Mouse (Mus musculus): ENCODE measurements at regions not wholly inside any gene's neighbourhood (a gene's known extent, or its start where the extent isn't known, plus 50 kb on each side); places are given as distances from the start of the nearest gene placed in this dataset.

GRCm38 (mm10) chr10:37378002-37378702 is 239.4 kb upstream of the Marcks start:
- H3K4me2 ChIP-seq (replicated peaks), result peak overlapping the region; percentile 35
- peak; percentile 96 for ATAC-seq
- no peaks in the 10 kb centered on the region for H3K36me3 ChIP-seq
- no peaks in the 10 kb centered on the region for H3K9me3 ChIP-seq
- WGBS, result 1% methylated on average over 4 of the region's 4 CpGs
- H3K4me1 ChIP-seq (replicated peaks), result peaks cover 28% of the 10 kb centered on the region
- no peaks in the 10 kb centered on the region for H3K27me3 ChIP-seq
- no peak overlapping the region for H3K9ac ChIP-seq (replicated peaks)
- peak overlapping the region; percentile 87 for H3K27ac ChIP-seq
- H3K4me3 ChIP-seq (replicated peaks), result no peak overlapping the region

- no peaks in the 10 kb centered on the region for H3K36me3 ChIP-seq
- H3K4me3 ChIP-seq (replicated peaks), result no peak overlapping the region
- H3K4me1 ChIP-seq (replicated peaks), result peaks cover 28% of the 10 kb centered on the region
- H3K9ac ChIP-seq (replicated peaks), result no peak overlapping the region
- WGBS, result 76% methylated on average over 1 of the region's 1 CpGs
- H3K27ac ChIP-seq, result 0 out of 2 replicates have a peak overlapping the region, but pooled peaks have one; percentile 87
- H3K27me3 ChIP-seq, result no peaks in the 10 kb centered on the region
- peak; percentile 40 for ATAC-seq
- no peaks in the 10 kb centered on the region for H3K9me3 ChIP-seq
- no peak overlapping the region for H3K4me2 ChIP-seq (replicated peaks)
Measured at GRCm38 (mm10) chr10:37377258-37378001, 238.7 kb upstream of the Marcks start.

- Histone ChIP-seq H3K4me3 (replicated peaks) (no peak overlapping the region), H3K9ac (replicated peaks) (no peak overlapping the region), H3K4me1 (replicated peaks) (peaks cover 28% of the 10 kb centered on the region), H3K4me2 (replicated peaks) (no peak overlapping the region), H3K36me3 (no peaks in the 10 kb centered on the region), H3K27me3 (no peaks in the 10 kb centered on the region), H3K9me3 (no peaks in the 10 kb centered on the region), H3K27ac (no peak overlapping the region)
- WGBS, result 88% methylated on average over 1 of the region's 1 CpGs
- no peak for ATAC-seq
Measured at GRCm38 (mm10) chr10:37376172-37376571, 237.5 kb upstream of the Marcks start.

GRCm38 (mm10) chr10:37375648-37376047 is 236.9 kb upstream of the Marcks start:
- Histone ChIP-seq H3K36me3 (no peaks in the 10 kb centered on the region), H3K9me3 (no peaks in the 10 kb centered on the region), H3K27ac (no peak overlapping the region), H3K4me2 (replicated peaks) (no peak overlapping the region), H3K27me3 (no peaks in the 10 kb centered on the region), H3K4me1 (replicated peaks) (peaks cover 28% of the 10 kb centered on the region), H3K9ac (replicated peaks) (no peak overlapping the region), H3K4me3 (replicated peaks) (no peak overlapping the region)
- WGBS, result 98% methylated on average over 1 of the region's 1 CpGs
- ATAC-seq, result no peak

GRCm38 (mm10) chr10:37368997-37369679 is 230.4 kb upstream of the Marcks start:
- no peak for ATAC-seq
- no peaks in the 10 kb centered on the region for H3K4me1 ChIP-seq (replicated peaks)
- WGBS, result 93% methylated on average over 5 of the region's 5 CpGs

GRCm38 (mm10) chr10:37367796-37368195 is 229.1 kb upstream of the Marcks start:
- Histone ChIP-seq H3K36me3 (no peaks in the 10 kb centered on the region), H3K9me3 (no peaks in the 10 kb centered on the region), H3K4me3 (replicated peaks) (no peak overlapping the region), H3K4me1 (replicated peaks) (no peaks in the 10 kb centered on the region), H3K27ac (no peak overlapping the region), H3K9ac (replicated peaks) (no peak overlapping the region), H3K4me2 (replicated peaks) (no peak overlapping the region), H3K27me3 (no peaks in the 10 kb centered on the region)
- no peak for ATAC-seq
- 95% methylated on average over 4 of the region's 4 CpGs for WGBS

More at GRCm38 (mm10) chr10:37368997-37369679, 230.4 kb upstream of the Marcks start:
- Histone ChIP-seq H3K36me3 (no peaks in the 10 kb centered on the region), H3K27ac (no peak overlapping the region), H3K9ac (replicated peaks) (no peak overlapping the region), H3K9me3 (no peaks in the 10 kb centered on the region), H3K4me2 (replicated peaks) (no peak overlapping the region), H3K27me3 (no peaks in the 10 kb centered on the region), H3K4me3 (replicated peaks) (no peak overlapping the region)

- Histone ChIP-seq H3K9ac (replicated peaks) (no peak overlapping the region), H3K36me3 (no peaks in the 10 kb centered on the region), H3K9me3 (no peaks in the 10 kb centered on the region), H3K4me1 (replicated peaks) (no peaks in the 10 kb centered on the region), H3K4me3 (replicated peaks) (no peak overlapping the region), H3K27me3 (no peaks in the 10 kb centered on the region), H3K27ac (no peak overlapping the region), H3K4me2 (replicated peaks) (no peak overlapping the region)
- no peak for ATAC-seq
- 53% methylated on average over 4 of the region's 4 CpGs for WGBS
Measured at GRCm38 (mm10) chr10:37364506-37364905, 225.8 kb upstream of the Marcks start.

- Histone ChIP-seq H3K27me3 (no peaks in the 10 kb centered on the region), H3K4me2 (replicated peaks) (no peak overlapping the region), H3K27ac (no peak overlapping the region), H3K36me3 (no peaks in the 10 kb centered on the region), H3K9ac (replicated peaks) (no peak overlapping the region), H3K9me3 (no peaks in the 10 kb centered on the region), H3K4me3 (replicated peaks) (no peak overlapping the region), H3K4me1 (replicated peaks) (peaks cover 17% of the 10 kb centered on the region)
- ATAC-seq, result no peak
- 91% methylated on average over 3 of the region's 3 CpGs for WGBS
Measured at GRCm38 (mm10) chr10:37360985-37361384, 222.3 kb upstream of the Marcks start.

GRCm38 (mm10) chr10:37358900-37359299 is 220.2 kb upstream of the Marcks start:
- H3K4me3 ChIP-seq (replicated peaks), result no peak overlapping the region
- peaks cover 17% of the 10 kb centered on the region for H3K4me1 ChIP-seq (replicated peaks)
- no peaks in the 10 kb centered on the region for H3K27me3 ChIP-seq
- H3K36me3 ChIP-seq, result no peaks in the 10 kb centered on the region
- no peaks in the 10 kb centered on the region for H3K9me3 ChIP-seq
- H3K9ac ChIP-seq (replicated peaks), result no peak overlapping the region
- no peak overlapping the region for H3K4me2 ChIP-seq (replicated peaks)
- ATAC-seq, result no peak
- H3K27ac ChIP-seq, result no peak overlapping the region

GRCm38 (mm10) chr10:37358334-37358733 is 219.6 kb upstream of the Marcks start:
- Histone ChIP-seq H3K4me3 (replicated peaks) (no peak overlapping the region), H3K27me3 (no peaks in the 10 kb centered on the region), H3K9me3 (no peaks in the 10 kb centered on the region), H3K27ac (no peak overlapping the region), H3K4me2 (replicated peaks) (no peak overlapping the region), H3K36me3 (no peaks in the 10 kb centered on the region), H3K4me1 (replicated peaks) (peaks cover 17% of the 10 kb centered on the region), H3K9ac (replicated peaks) (no peak overlapping the region)
- 65% methylated on average over 5 of the region's 5 CpGs for WGBS
- ATAC-seq, result no peak

- 56% methylated on average over 6 of the region's 6 CpGs for WGBS
- H3K27ac ChIP-seq, result peak overlapping the region; percentile 49; the same call in 1 of the 2 replicates
- H3K4me2 ChIP-seq (replicated peaks), result no peak overlapping the region
- no peaks in the 10 kb centered on the region for H3K36me3 ChIP-seq
- H3K4me3 ChIP-seq (replicated peaks), result no peak overlapping the region
- no peaks in the 10 kb centered on the region for H3K9me3 ChIP-seq
- H3K4me1 ChIP-seq (replicated peaks), result peaks cover 17% of the 10 kb centered on the region
- H3K9ac ChIP-seq (replicated peaks), result no peak overlapping the region
- H3K27me3 ChIP-seq, result no peaks in the 10 kb centered on the region
- peak; percentile 94 for ATAC-seq
Measured at GRCm38 (mm10) chr10:37357304-37358060, 218.8 kb upstream of the Marcks start.

Data from midbrain, embryonic 13.5 days (tissue).